Mouse (Mus musculus) kidney, adult 2 months (tissue): Measurements from ENCODE around the gene Nfe2l2.

Experiments used
- CTCF ChIP-seq: fragments of 200-500 bp; conservative IDR thresholded peaks from 2 replicates; pipeline ENCODE4 v1.5.1; 2011; ENCODE audit warnings: low read depth, mild to moderate bottlenecking, control low read depth, low read length, moderate library complexity, mixed read lengths; ENCODE audit not compliant: insufficient read depth, insufficient read length
- POLR2A ChIP-seq: fragments of 200-500 bp; IDR thresholded peaks from one replicate; pipeline ENCODE4 v1.6.1; 2011; ENCODE audit warnings: low read depth, low read length, control low read depth

DNA sequence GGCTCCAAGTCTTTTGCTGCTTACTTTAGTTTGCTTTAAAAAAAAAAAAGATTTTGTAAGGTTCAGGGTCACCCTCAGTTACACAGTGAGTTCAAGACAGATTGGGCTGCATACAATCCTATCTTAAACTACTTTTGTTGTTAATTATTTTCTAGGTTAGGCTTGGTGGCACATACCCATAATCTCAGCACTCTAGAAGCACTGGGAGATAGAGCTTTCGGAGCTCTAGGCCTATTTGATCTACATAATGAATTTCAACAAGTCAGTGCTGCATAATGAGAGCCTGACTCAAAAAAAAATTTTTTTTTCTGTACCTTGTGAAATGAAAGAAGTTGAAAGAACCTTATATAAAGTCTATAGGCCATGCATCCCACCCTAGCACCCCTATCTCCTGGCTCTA, 49.8 kb downstream of the Nfe2l2 start:
- TF ChIP-seq POLR2A (no peak), CTCF (no peak)
